Mouse (Mus musculus) G1E (cell line): ENCODE data around the gene Thrb. TPM values are rescaled to one million over a fixed set of nuclear protein-coding genes. Genes with fewer than 3 reads are reported as not detected.

Experiments used
- ATAC-seq: 2 replicates; pipeline ENCODE4 v1.8.0; 2016; ENCODE audit warnings: mild to moderate bottlenecking; ENCODE audit not compliant: insufficient number of reproducible peaks, poor library complexity, low FRiP score, severe bottlenecking; ENCODE audit errors: extremely low read depth
- DNase-seq: peaks from one replicate; pipeline ENCODE4 v3.0.0; 2012; ENCODE audit warnings: low spot score
- H3K27me3 ChIP-seq: 2 replicates; pipeline ENCODE4 v1.6.1; 2012; ENCODE audit warnings: mild to moderate bottlenecking, low read length, inconsistent platforms; ENCODE audit not compliant: insufficient read depth
- H3K36me3 ChIP-seq: replicated peaks from 2 replicates; pipeline ENCODE3; 2012; ENCODE audit warnings: mild to moderate bottlenecking, inconsistent platforms
- H3K4me1 ChIP-seq: 2 replicates; pipeline ENCODE4 v1.6.1; 2012; ENCODE audit warnings: low read depth, low read length, inconsistent platforms, mixed read lengths; ENCODE audit not compliant: insufficient read depth
- H3K4me3 ChIP-seq: 2 replicates; pipeline ENCODE4 v1.5.1; 2012; ENCODE audit warnings: low read depth, mild to moderate bottlenecking, inconsistent platforms, low read length, moderate library complexity, mixed read lengths
- H3K9me3 ChIP-seq: replicated peaks from 2 replicates; pipeline ENCODE4 v1.6.1; 2012; ENCODE audit warnings: inconsistent platforms
- CTCF ChIP-seq: IDR thresholded peaks from 2 replicates; pipeline ENCODE4 v1.5.1; 2012; ENCODE audit warnings: low read depth, low read length, inconsistent platforms, mixed read lengths
- GATA1 ChIP-seq: IDR thresholded peaks from 2 replicates; pipeline ENCODE4 v1.6.1; 2012; ENCODE audit warnings: borderline replicate concordance, low read length, inconsistent platforms, mixed read lengths
- GATA2 ChIP-seq: IDR thresholded peaks from 2 replicates; pipeline ENCODE4 v1.6.1; 2012; ENCODE audit warnings: low read depth, low read length, inconsistent platforms, borderline replicate concordance
- POLR2AphosphoS5 ChIP-seq: IDR thresholded peaks from 2 replicates; pipeline ENCODE4 v1.6.1; 2012; ENCODE audit warnings: low read depth, low read length, inconsistent platforms; ENCODE audit not compliant: insufficient replicate concordance
- TAL1 ChIP-seq: conservative IDR thresholded peaks from 2 replicates; pipeline ENCODE4 v1.6.1; 2012; ENCODE audit warnings: low read depth, low read length, inconsistent platforms, mixed read lengths
- polyA plus RNA-seq: library from polyadenylated mRNA; stranded (reverse); fragments of >175 nt; gene quantifications from 2 replicates; pipeline ENCODE4 v1.2.3, GENCODE M21; 2012
- total RNA-seq, 2 experiments: library from RNA; stranded (forward) in 1 of 2; stranded (reverse) in 1 of 2; fragments of 200-1000 nt in 1 of 2; fragments of >200 nt in 1 of 2; fragmentation: Nextera tagmentation in 1 of 2; gene quantifications; 2 replicates each; pipeline ENCODE4 v1.2.3; 2014 to 2017

Gene Thrb
- total and polyA plus RNA-seq, 3 experiments = 6.3 to 26.7 (median 7.0) TPM

- no peak for ATAC-seq
- Histone ChIP-seq H3K9me3 (no peaks in the 10 kb centered on the region), H3K27me3 (no peaks in the 10 kb centered on the region), H3K4me3 (no peak overlapping the region), H3K36me3 (peaks cover 11% of the 10 kb centered on the region), H3K4me1 (peaks cover 23% of the 10 kb centered on the region)
- TF ChIP-seq CTCF = no peak
- no peak for DNase-seq
These were observed 15.2 kb downstream of the Thrb start for GRCm38 (mm10) chr14:17675214-17675613.

- peaks cover 2% of the 10 kb centered on the region for H3K36me3 ChIP-seq
- no peak for DNase-seq
These were observed 21.4 kb downstream of the Thrb start for GRCm38 (mm10) chr14:17681479-17681878.

GRCm38 (mm10) chr14:17684881-17685280 is 24.8 kb downstream of the Thrb start:
- H3K4me1 ChIP-seq = peaks cover 20% of the 10 kb centered on the region
- TF ChIP-seq POLR2AphosphoS5 (no peak), GATA1 (no peak), GATA2 (no peak), CTCF (no peak), TAL1 (no peak)
- H3K4me3 ChIP-seq = no peak overlapping the region
- no peaks in the 10 kb centered on the region for H3K27me3 ChIP-seq
- DNase-seq (no peak), ATAC-seq (no peak)
- H3K9me3 ChIP-seq = no peaks in the 10 kb centered on the region
- H3K36me3 ChIP-seq = peaks cover 2% of the 10 kb centered on the region

More at GRCm38 (mm10) chr14:17681479-17681878, 21.4 kb downstream of the Thrb start:
- Histone ChIP-seq H3K27me3 (no peaks in the 10 kb centered on the region), H3K4me1 (peaks cover 16% of the 10 kb centered on the region), H3K9me3 (no peaks in the 10 kb centered on the region), H3K4me3 (no peak overlapping the region)
- no peak for ATAC-seq
- no peak for TF ChIP-seq GATA2
- TF ChIP-seq GATA1 = no peak
- TF ChIP-seq POLR2AphosphoS5 = no peak
- TF ChIP-seq CTCF = no peak
- TF ChIP-seq TAL1 = no peak

- Histone ChIP-seq H3K27me3 (no peaks in the 10 kb centered on the region), H3K9me3 (no peaks in the 10 kb centered on the region), H3K4me1 (peaks cover 20% of the 10 kb centered on the region), H3K4me3 (no peak overlapping the region), H3K36me3 (peaks cover 2% of the 10 kb centered on the region)
- TF ChIP-seq TAL1 = no peak
- no peak for TF ChIP-seq CTCF
- no peak for TF ChIP-seq POLR2AphosphoS5
- TF ChIP-seq GATA2 = no peak
- no peak for DNase-seq
- no peak for ATAC-seq
These were observed 25.4 kb downstream of the Thrb start for GRCm38 (mm10) chr14:17685491-17685890.

GRCm38 (mm10) chr14:17686939-17687338 is 26.9 kb downstream of the Thrb start:
- H3K9me3 ChIP-seq = 0 out of 2 replicates have a peak, but pooled peaks cover 3% of the 10 kb centered on the region
- H3K4me3 ChIP-seq = no peak overlapping the region
- H3K27me3 ChIP-seq = no peaks in the 10 kb centered on the region
- peaks cover 20% of the 10 kb centered on the region for H3K4me1 ChIP-seq
- TF ChIP-seq GATA1 = no peak
- TF ChIP-seq TAL1 = no peak
- no peak for TF ChIP-seq GATA2
- TF ChIP-seq CTCF = no peak
- TF ChIP-seq POLR2AphosphoS5 = no peak
- H3K36me3 ChIP-seq = no peaks in the 10 kb centered on the region
- ATAC-seq (no peak), DNase-seq (no peak)

- Histone ChIP-seq H3K36me3 (no peaks in the 10 kb centered on the region), H3K9me3 (0 out of 2 replicates have a peak, but pooled peaks cover 3% of the 10 kb centered on the region), H3K4me1 (peaks cover 6% of the 10 kb centered on the region), H3K4me3 (no peak overlapping the region), H3K27me3 (no peaks in the 10 kb centered on the region)
- DNase-seq (no peak), ATAC-seq (no peak)
- no peak for TF ChIP-seq CTCF
- no peak for TF ChIP-seq GATA2
- TF ChIP-seq GATA1 = no peak
- TF ChIP-seq TAL1 = no peak
- no peak for TF ChIP-seq POLR2AphosphoS5
These were observed 31.2 kb downstream of the Thrb start for GRCm38 (mm10) chr14:17691246-17691645.

- DNase-seq (no peak), ATAC-seq (no peak)
- Histone ChIP-seq H3K27me3 (no peaks in the 10 kb centered on the region), H3K4me1 (peaks cover 33% of the 10 kb centered on the region), H3K9me3 (0 out of 2 replicates have a peak, but pooled peaks cover 3% of the 10 kb centered on the region), H3K36me3 (peaks cover 2% of the 10 kb centered on the region), H3K4me3 (no peak overlapping the region)
- TF ChIP-seq GATA1 = no peak
- TF ChIP-seq GATA2 = no peak
- no peak for TF ChIP-seq POLR2AphosphoS5
- TF ChIP-seq CTCF = no peak
- TF ChIP-seq TAL1 = no peak
These were observed 35.5 kb downstream of the Thrb start for GRCm38 (mm10) chr14:17695526-17695925.
